Mouse (Mus musculus) forebrain, embryonic 15.5 days (tissue): Measurements from ENCODE around the gene Rab3ip. TPM values are rescaled to one million over a fixed set of nuclear protein-coding genes. Genes with fewer than 3 reads are reported as not detected.
A peak's percentile ranks its signal among the peaks of the same experiment; 100 is the strongest.

Experiments used
- ATAC-seq: fragments of 200-750 bp; cut with Nextera tagmentation; replicated peaks from 2 replicates; pipeline ENCODE4 v1.8.0; 2017; ENCODE audit warnings: mild to moderate bottlenecking, moderate TSS enrichment, moderate library complexity
- H3K27ac ChIP-seq: fragments of 300-500 bp; sonication (generic); replicated peaks from 2 replicates; pipeline ENCODE4 v1.5.1; 2015; ENCODE audit warnings: mild to moderate bottlenecking, inconsistent platforms
- H3K27me3 ChIP-seq: fragments of 300-500 bp; sonication (generic); 2 replicates; pipeline ENCODE4 v1.6.1; 2015; ENCODE audit warnings: inconsistent platforms
- H3K36me3 ChIP-seq: fragments of 300-500 bp; sonication (generic); 2 replicates; pipeline ENCODE4 v1.6.1; 2015; ENCODE audit warnings: mild to moderate bottlenecking, inconsistent platforms
- H3K4me1 ChIP-seq: fragments of 300-500 bp; sonication (generic); 2 replicates; pipeline ENCODE4 v1.6.1; 2015; ENCODE audit warnings: inconsistent platforms
- H3K4me2 ChIP-seq: fragments of 300-500 bp; sonication (generic); replicated peaks from 2 replicates; pipeline ENCODE4 v1.6.1; 2015; ENCODE audit warnings: mild to moderate bottlenecking, inconsistent platforms
- H3K4me3 ChIP-seq: fragments of 300-500 bp; sonication (generic); 2 replicates; pipeline ENCODE4 v1.5.1; 2015; ENCODE audit warnings: mild to moderate bottlenecking, inconsistent platforms
- H3K9ac ChIP-seq: fragments of 300-500 bp; sonication (generic); replicated peaks from 2 replicates; pipeline ENCODE4 v1.6.1; 2015; ENCODE audit warnings: mild to moderate bottlenecking, inconsistent platforms
- H3K9me3 ChIP-seq: fragments of 300-500 bp; sonication (generic); 2 replicates; pipeline ENCODE4 v1.6.1; 2016; ENCODE audit warnings: inconsistent platforms
- WGBS: fragments of 180-500 bp; shearing (Covaris S2); methylation state at CpG from one replicate; pipeline ENCODE4 v1.1.7; 2015; ENCODE audit warnings: mixed read lengths; 5-methylcytosine and 5-hydroxymethylcytosine counted together
- polyA plus RNA-seq: library from polyadenylated mRNA; unstranded; fragments of >200 nt; fragmentation: Nextera tagmentation; extraction: Ambion mirVana; gene quantifications from 2 replicates; pipeline ENCODE4 v1.2.1, GENCODE M21; 2015

Gene Rab3ip
- polyA plus RNA-seq, result 48.6 and 50.4 TPM in 2 replicates

GRCm38 (mm10) chr10:116950009-116950769, at the start of gene Rab3ip:
Gene Rab3ip, minus strand, starts transcription at chr10:116950769.
- WGBS, result under 1% methylated on average over 66 of the region's 103 CpGs
- peak within 1 kb of the TSS; percentile 56 for H3K4me2 ChIP-seq
- no peaks in the 10 kb centered on the region for H3K9me3 ChIP-seq
- H3K4me3 ChIP-seq, result peak within 1 kb of the TSS; percentile 83
- H3K27ac ChIP-seq, result peak within 1 kb of the TSS; percentile 92
- peak; percentile 95 for ATAC-seq
- H3K4me1 ChIP-seq, result peaks cover 18% of the 10 kb centered on the region
- no peaks in the 10 kb centered on the region for H3K36me3 ChIP-seq
- H3K27me3 ChIP-seq, result no peaks in the 10 kb centered on the region
- peak within 1 kb of the TSS; percentile 80 for H3K9ac ChIP-seq

GRCm38 (mm10) chr10:116998716-116999455, 48.3 kb upstream of the Rab3ip start:
- no peak for ATAC-seq
- no peak overlapping the region for H3K4me3 ChIP-seq
- no peaks in the 10 kb centered on the region for H3K27me3 ChIP-seq
- H3K4me1 ChIP-seq, result no peaks in the 10 kb centered on the region
- no peaks in the 10 kb centered on the region for H3K9me3 ChIP-seq
- H3K27ac ChIP-seq, result no peak overlapping the region
- H3K36me3 ChIP-seq, result no peaks in the 10 kb centered on the region
- no peak overlapping the region for H3K9ac ChIP-seq
- WGBS, result 85% methylated on average over 17 of the region's 17 CpGs
- H3K4me2 ChIP-seq, result no peak overlapping the region

GRCm38 (mm10) chr10:116996236-116996600, 45.6 kb upstream of the Rab3ip start:
- no peak overlapping the region for H3K4me3 ChIP-seq
- H3K9ac ChIP-seq, result no peak overlapping the region
- no peaks in the 10 kb centered on the region for H3K9me3 ChIP-seq
- H3K36me3 ChIP-seq, result no peaks in the 10 kb centered on the region
- no peaks in the 10 kb centered on the region for H3K4me1 ChIP-seq
- ATAC-seq, result no peak
- H3K27me3 ChIP-seq, result no peaks in the 10 kb centered on the region
- no peak overlapping the region for H3K27ac ChIP-seq
- H3K4me2 ChIP-seq, result no peak overlapping the region
- 85% methylated on average over 6 of the region's 6 CpGs for WGBS

- no peak overlapping the region for H3K4me3 ChIP-seq
- no peak overlapping the region for H3K9ac ChIP-seq
- no peak overlapping the region for H3K4me2 ChIP-seq
- no peaks in the 10 kb centered on the region for H3K9me3 ChIP-seq
- 74% methylated on average over 6 of the region's 6 CpGs for WGBS
- ATAC-seq, result no peak
- H3K27me3 ChIP-seq, result no peaks in the 10 kb centered on the region
- H3K27ac ChIP-seq, result no peak overlapping the region
- no peaks in the 10 kb centered on the region for H3K36me3 ChIP-seq
- H3K4me1 ChIP-seq, result no peaks in the 10 kb centered on the region
Observed at GRCm38 (mm10) chr10:116995584-116996235, 45.1 kb upstream of the Rab3ip start.

- Histone ChIP-seq H3K9ac (no peak overlapping the region), H3K36me3 (no peaks in the 10 kb centered on the region), H3K4me1 (no peaks in the 10 kb centered on the region), H3K27me3 (no peaks in the 10 kb centered on the region), H3K4me3 (no peak overlapping the region), H3K9me3 (no peaks in the 10 kb centered on the region), H3K4me2 (no peak overlapping the region), H3K27ac (no peak overlapping the region)
- 80% methylated on average over 5 of the region's 5 CpGs for WGBS
- no peak for ATAC-seq
Observed at GRCm38 (mm10) chr10:116995162-116995561, 44.6 kb upstream of the Rab3ip start.

- Histone ChIP-seq H3K4me2 (no peak overlapping the region), H3K27me3 (no peaks in the 10 kb centered on the region), H3K27ac (no peak overlapping the region), H3K9ac (no peak overlapping the region), H3K4me1 (no peaks in the 10 kb centered on the region), H3K4me3 (no peak overlapping the region), H3K9me3 (no peaks in the 10 kb centered on the region), H3K36me3 (no peaks in the 10 kb centered on the region)
- 88% methylated on average over 8 of the region's 8 CpGs for WGBS
- no peak for ATAC-seq
Observed at GRCm38 (mm10) chr10:116993971-116994370, 43.4 kb upstream of the Rab3ip start.

GRCm38 (mm10) chr10:116986264-116987082, 35.9 kb upstream of the Rab3ip start, which contains the start of gene Best3:
Gene Best3, plus strand, starts transcription at chr10:116986314.
- H3K9me3 ChIP-seq, result no peaks in the 10 kb centered on the region
- no peak for ATAC-seq
- 44% methylated on average over 21 of the region's 21 CpGs for WGBS
- 0 out of 2 replicates have a peak, but pooled peaks cover 5% of the 10 kb centered on the region for H3K4me1 ChIP-seq
- H3K27me3 ChIP-seq, result no peaks in the 10 kb centered on the region
- H3K27ac ChIP-seq, result no peak within 1 kb of the TSS
- no peak within 1 kb of the TSS for H3K9ac ChIP-seq
- H3K4me3 ChIP-seq, result no peak within 1 kb of the TSS
- no peak within 1 kb of the TSS for H3K4me2 ChIP-seq
- H3K36me3 ChIP-seq, result no peaks in the 10 kb centered on the region

- H3K4me2 ChIP-seq, result no peak overlapping the region
- H3K9me3 ChIP-seq, result no peaks in the 10 kb centered on the region
- no peaks in the 10 kb centered on the region for H3K27me3 ChIP-seq
- H3K4me3 ChIP-seq, result no peak overlapping the region
- no peak overlapping the region for H3K9ac ChIP-seq
- 0 out of 2 replicates have a peak, but pooled peaks cover 5% of the 10 kb centered on the region for H3K4me1 ChIP-seq
- no peaks in the 10 kb centered on the region for H3K36me3 ChIP-seq
- H3K27ac ChIP-seq, result no peak overlapping the region
- no peak for ATAC-seq
- 55% methylated on average over 12 of the region's 12 CpGs for WGBS
Observed at GRCm38 (mm10) chr10:116984836-116985235, 34.3 kb upstream of the Rab3ip start.

- WGBS, result 77% methylated on average over 3 of the region's 4 CpGs
- no peak for ATAC-seq
- no peak overlapping the region for H3K27ac ChIP-seq
- no peak overlapping the region for H3K4me3 ChIP-seq
- H3K9ac ChIP-seq, result no peak overlapping the region
- 0 out of 2 replicates have a peak, but pooled peaks cover 5% of the 10 kb centered on the region for H3K4me1 ChIP-seq
- no peaks in the 10 kb centered on the region for H3K9me3 ChIP-seq
- H3K36me3 ChIP-seq, result no peaks in the 10 kb centered on the region
- H3K27me3 ChIP-seq, result no peaks in the 10 kb centered on the region
- no peak overlapping the region for H3K4me2 ChIP-seq
Observed at GRCm38 (mm10) chr10:116982526-116982925, 32.0 kb upstream of the Rab3ip start.

- no peaks in the 10 kb centered on the region for H3K36me3 ChIP-seq
- H3K9ac ChIP-seq, result no peak overlapping the region
- H3K27ac ChIP-seq, result no peak overlapping the region
- no peak overlapping the region for H3K4me2 ChIP-seq
- no peak for ATAC-seq
- WGBS, result 75% methylated on average over 3 of the region's 3 CpGs
- H3K4me1 ChIP-seq, result no peaks in the 10 kb centered on the region
- H3K9me3 ChIP-seq, result no peaks in the 10 kb centered on the region
- H3K27me3 ChIP-seq, result no peaks in the 10 kb centered on the region
- no peak overlapping the region for H3K4me3 ChIP-seq
Observed at GRCm38 (mm10) chr10:116980888-116981287, 30.3 kb upstream of the Rab3ip start.

GRCm38 (mm10) chr10:116980273-116980672, 29.7 kb upstream of the Rab3ip start:
- no peak overlapping the region for H3K4me2 ChIP-seq
- H3K27me3 ChIP-seq, result no peaks in the 10 kb centered on the region
- 87% methylated on average over 4 of the region's 4 CpGs for WGBS
- no peak for ATAC-seq
- no peaks in the 10 kb centered on the region for H3K9me3 ChIP-seq
- no peak overlapping the region for H3K27ac ChIP-seq
- no peaks in the 10 kb centered on the region for H3K4me1 ChIP-seq
- no peak overlapping the region for H3K9ac ChIP-seq
- H3K36me3 ChIP-seq, result no peaks in the 10 kb centered on the region
- no peak overlapping the region for H3K4me3 ChIP-seq
